Mouse (Mus musculus) pancreas, adult 10 weeks (tissue): Measurements from ENCODE around the gene Ptdss2. TPM values are rescaled to one million over a fixed set of nuclear protein-coding genes. Genes with fewer than 3 reads are reported as not detected.

Experiments used
- polyA plus RNA-seq: library from polyadenylated mRNA; stranded (reverse); fragments of 350-450 nt; fragmentation: Illumina TruSeq; extraction: RNeasy Lipid Tissue Mini Kit (QIAGEN cat#74804); gene quantifications from one replicate; pipeline ENCODE4 v1.2.3, GENCODE M21; 2015; ENCODE audit warnings: low read depth, low replicate concordance; ENCODE audit not compliant: insufficient read depth

The Ptdss2 gene
- 4.1 TPM for polyA plus RNA-seq

DNA sequence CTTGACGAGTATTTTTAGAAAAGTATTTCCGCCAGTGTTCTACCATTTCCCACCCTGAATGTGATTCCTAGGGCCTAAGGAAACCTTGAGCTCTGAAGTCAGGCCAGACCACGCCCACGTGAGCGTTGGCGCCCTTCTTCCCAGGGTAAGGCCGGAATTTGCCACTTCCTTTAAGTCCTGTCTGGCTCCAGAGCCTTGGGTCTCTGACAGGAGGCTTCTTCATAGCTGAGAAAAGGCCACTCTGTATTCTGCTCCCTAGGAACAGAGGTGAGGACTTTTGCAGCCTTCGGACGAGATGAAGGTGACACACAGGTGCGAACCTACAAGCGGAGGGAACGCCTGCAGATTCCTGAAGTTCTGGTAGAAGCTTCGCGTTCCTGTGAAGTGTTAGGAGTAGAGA, at the start of gene Ptdss2:
Gene Ptdss2, plus strand, starts transcription at position 138 of the 400 bp plus-strand sequence.

GRCm38 (mm10) chr7:141077841-141078240, 44.3 kb upstream of the Ptdss2 start, which contains the start of gene Pkp3:
TSS of gene Pkp3 (plus strand) at chr7:141078218.

DNA sequence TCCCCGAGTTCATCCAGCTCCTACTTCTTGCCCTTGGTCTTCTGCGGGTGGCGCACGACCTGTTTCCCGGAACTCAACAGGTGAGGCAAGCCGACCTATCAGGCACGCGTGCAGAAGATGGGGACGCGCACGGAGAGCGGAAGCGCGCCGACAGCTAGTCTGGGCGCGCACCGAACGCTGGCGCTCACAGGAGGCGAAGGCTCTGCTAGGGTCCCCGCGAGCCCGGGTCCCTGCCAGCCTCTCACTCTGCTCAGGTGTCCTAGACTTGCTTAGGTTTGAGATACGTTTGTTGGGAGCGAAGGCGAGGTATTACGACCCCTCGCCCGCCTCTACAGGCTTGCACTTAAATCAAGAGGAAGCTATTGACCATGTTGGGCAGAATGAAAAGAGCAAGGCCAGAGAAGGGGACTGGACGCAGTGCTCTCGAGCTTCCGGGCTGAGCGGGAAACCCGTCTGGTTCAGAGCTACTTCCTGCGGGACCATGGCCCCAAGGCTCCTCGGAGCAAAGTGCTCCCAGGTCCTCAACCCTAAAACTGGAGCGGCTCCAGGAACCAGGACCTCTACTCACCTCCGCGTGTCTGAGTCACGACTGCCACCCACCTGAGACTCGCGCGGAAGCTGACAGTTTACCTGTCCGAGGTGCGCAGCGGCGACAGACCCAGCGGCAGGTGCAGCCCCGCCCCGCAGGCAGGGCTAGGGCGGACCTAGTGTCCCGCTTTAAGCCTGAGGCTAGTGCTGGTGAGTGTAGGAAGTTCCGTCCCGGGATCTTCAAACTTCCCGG, 22.1 kb upstream of the Ptdss2 start, which contains the start of gene Sigirr:
Gene Sigirr, minus strand, starts transcription at position 662 of the 781 bp plus-strand sequence.

GRCm38 (mm10) chr7:141117636-141118035, 4.5 kb upstream of the Ptdss2 start, which contains the start of gene Ano9:
TSS of gene Ano9 (minus strand) at chr7:141117806.

GRCm38 (mm10) chr7:141172116-141173006, 50.2 kb downstream of the Ptdss2 start, which contains the start of gene Rnh1:
TSS of gene Rnh1 (minus strand) at chr7:141172857.

DNA sequence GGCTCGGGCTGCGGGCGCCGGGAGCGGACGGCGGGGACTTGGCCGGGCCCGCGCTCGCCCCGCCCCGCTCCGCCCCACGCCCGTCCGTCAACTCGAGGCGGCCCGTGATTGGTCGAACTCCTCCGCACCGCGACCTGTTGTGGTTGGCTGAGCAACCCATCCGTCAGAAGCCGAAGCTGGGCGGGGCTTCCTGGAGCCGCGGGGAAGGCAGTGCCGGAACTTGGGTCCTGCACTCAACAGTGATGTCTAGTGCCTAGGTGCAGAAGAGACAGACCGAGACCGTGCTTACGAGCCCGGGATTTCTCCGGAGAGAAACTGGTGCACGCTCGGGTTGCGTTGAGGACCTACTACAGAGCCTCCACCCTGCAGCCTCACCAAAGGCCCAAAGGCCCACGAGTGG, 71.8 kb downstream of the Ptdss2 start, which contains the start of the genes Hras and Lrrc56:
Gene Hras, minus strand, starts transcription at position 58 of the 400 bp plus-strand sequence.
Gene Lrrc56, plus strand, starts transcription at position 210 of the 400 bp plus-strand sequence.

Other genes starting within 250 kb of the Ptdss2 start
- 19.9 TPM for gene Psmd13, start 240.4 kb upstream of the Ptdss2 start, polyA plus RNA-seq
- 6.5 TPM for gene Sirt3, start 240.1 kb upstream of the Ptdss2 start, polyA plus RNA-seq
- gene Cox8b, start 221.9 kb upstream of the Ptdss2 start, polyA plus RNA-seq = 7.3 TPM
- not detected for gene Nlrp6, start 201.5 kb upstream of the Ptdss2 start, polyA plus RNA-seq
- 7.4 TPM for gene Pgghg, start 181.0 kb upstream of the Ptdss2 start, polyA plus RNA-seq
- gene Ifitm5, start 172.1 kb upstream of the Ptdss2 start, polyA plus RNA-seq = not detected
- gene Gm45717, start 166.4 kb upstream of the Ptdss2 start, polyA plus RNA-seq = not detected
- 171 TPM for gene Ifitm2, start 166.4 kb upstream of the Ptdss2 start, polyA plus RNA-seq
- gene Ifitm1, start 155.2 kb upstream of the Ptdss2 start, polyA plus RNA-seq = 20.5 TPM
- gene Ifitm3, start 111.6 kb upstream of the Ptdss2 start, polyA plus RNA-seq = 188 TPM
- not detected for gene Ifitm6, start 104.5 kb upstream of the Ptdss2 start, polyA plus RNA-seq
- not detected for gene Gm17387, start 93.3 kb upstream of the Ptdss2 start, polyA plus RNA-seq
- 0.26 TPM for gene B4galnt4, start 61.3 kb upstream of the Ptdss2 start, polyA plus RNA-seq
- 12.4 TPM for gene Pkp3, start 44.2 kb upstream of the Ptdss2 start, polyA plus RNA-seq
- gene Sigirr, start 21.8 kb upstream of the Ptdss2 start, polyA plus RNA-seq = 8.7 TPM
- gene Ano9, start 4.6 kb upstream of the Ptdss2 start, polyA plus RNA-seq = 0.35 TPM
- gene Rnh1, start 50.5 kb downstream of the Ptdss2 start, polyA plus RNA-seq = 56.7 TPM
- gene Hras, start 71.6 kb downstream of the Ptdss2 start, polyA plus RNA-seq = 22.7 TPM
- gene Lrrc56, start 71.8 kb downstream of the Ptdss2 start, polyA plus RNA-seq = 1.4 TPM
- gene Lmntd2, start 91.7 kb downstream of the Ptdss2 start, polyA plus RNA-seq = 5.9 TPM
- gene Rassf7, start 93.5 kb downstream of the Ptdss2 start, polyA plus RNA-seq = 12.7 TPM
- 31.0 TPM for gene Phrf1, start 106.4 kb downstream of the Ptdss2 start, polyA plus RNA-seq
- 8.0 TPM for gene Irf7, start 144.1 kb downstream of the Ptdss2 start, polyA plus RNA-seq
- gene Cdhr5, start 154.4 kb downstream of the Ptdss2 start, polyA plus RNA-seq = not detected
- not detected for gene Sct, start 156.8 kb downstream of the Ptdss2 start, polyA plus RNA-seq
- not detected for gene Drd4, start 169.6 kb downstream of the Ptdss2 start, polyA plus RNA-seq
- gene Deaf1, start 205.3 kb downstream of the Ptdss2 start, polyA plus RNA-seq = 23.3 TPM
- gene Tmem80, start 205.4 kb downstream of the Ptdss2 start, polyA plus RNA-seq = 11.4 TPM
- 35.8 TPM for gene Eps8l2, start 216.5 kb downstream of the Ptdss2 start, polyA plus RNA-seq